Mouse (Mus musculus) inflammation-experienced regulatory T-cells, adult 6 months (primary cell): Measurements from ENCODE around the gene Cbfa2t2. TPM values are rescaled to one million over a fixed set of nuclear protein-coding genes. Genes with fewer than 3 reads are reported as not detected.

Experiments used
- ATAC-seq: one replicate; pipeline ENCODE4 v1.8.0; 2017
- polyA plus RNA-seq, 3 experiments: library from polyadenylated mRNA; unstranded; fragments of 100-300 nt; shearing (Covaris generic); gene quantifications; one replicate each; pipeline ENCODE4 v1.2.1; 2017

Cbfa2t2 gene
- polyA plus RNA-seq: 10 to 100 TPM; 18.9 to 26.6 (median 25.6) TPM

DNA sequence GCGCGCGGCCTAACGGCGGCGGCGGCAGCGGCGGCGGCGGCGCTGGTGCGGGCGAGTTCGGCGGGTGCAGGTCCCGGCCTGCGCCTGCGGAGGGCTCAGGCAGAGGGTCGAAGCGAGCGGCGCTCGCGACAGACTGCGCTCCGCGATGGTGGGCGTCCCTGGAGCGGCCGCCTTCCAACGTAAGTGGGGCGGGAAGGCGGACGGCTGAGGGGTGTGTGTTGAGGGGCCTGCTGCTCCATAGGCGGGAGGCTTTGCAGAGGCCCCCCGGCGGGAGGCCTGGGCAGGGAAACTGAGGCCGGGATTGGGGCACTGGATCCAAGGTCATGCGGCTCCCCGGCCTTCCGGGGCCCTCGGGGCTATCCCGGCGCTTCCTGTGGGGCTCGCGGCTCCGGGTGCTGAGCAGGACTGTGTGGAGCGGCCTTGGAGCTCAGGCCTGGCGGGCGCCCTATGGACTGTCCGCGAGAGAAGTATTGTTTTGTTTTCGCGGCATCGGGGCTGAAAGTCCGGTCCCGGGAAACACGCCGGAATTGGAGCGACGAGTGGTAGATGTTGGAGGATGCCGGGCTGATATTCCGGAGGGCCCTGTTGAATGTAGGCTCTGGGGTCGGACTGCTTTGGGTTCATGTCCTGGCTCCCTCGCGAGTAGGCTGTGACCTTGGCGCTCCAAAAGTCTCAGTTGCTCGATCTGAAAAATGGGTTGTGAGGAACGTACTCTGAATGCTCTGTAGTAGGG lies at the start of gene Cbfa2t2:
Gene Cbfa2t2 (plus strand): TSS at position 24 of the 733 bp plus-strand sequence.
- ATAC-seq: peak; percentile 41

- ATAC-seq: no peak
These were observed 45.9 kb upstream of the Cbfa2t2 start for GRCm38 (mm10) chr2:154390180-154390964.

DNA sequence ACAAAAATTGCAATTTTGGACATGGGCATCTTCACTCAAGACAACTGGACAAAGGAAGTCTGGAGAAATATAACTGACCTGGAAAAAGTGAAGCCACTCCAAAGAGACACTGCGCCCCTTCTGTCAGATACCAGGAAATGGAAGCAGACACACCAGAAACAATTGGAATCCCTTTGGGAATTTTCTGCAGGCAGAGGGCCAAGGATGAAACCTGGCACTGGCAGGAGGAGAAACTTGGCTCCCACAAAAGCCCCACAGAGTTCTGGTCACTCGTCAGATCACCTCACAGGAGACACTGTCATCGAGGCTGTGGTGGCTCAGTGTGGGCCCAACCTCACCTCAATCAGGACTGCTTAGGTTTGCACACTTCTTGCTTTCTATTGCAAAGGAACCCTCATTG lies 41.7 kb upstream of the Cbfa2t2 start:
- ATAC-seq: no peak

DNA sequence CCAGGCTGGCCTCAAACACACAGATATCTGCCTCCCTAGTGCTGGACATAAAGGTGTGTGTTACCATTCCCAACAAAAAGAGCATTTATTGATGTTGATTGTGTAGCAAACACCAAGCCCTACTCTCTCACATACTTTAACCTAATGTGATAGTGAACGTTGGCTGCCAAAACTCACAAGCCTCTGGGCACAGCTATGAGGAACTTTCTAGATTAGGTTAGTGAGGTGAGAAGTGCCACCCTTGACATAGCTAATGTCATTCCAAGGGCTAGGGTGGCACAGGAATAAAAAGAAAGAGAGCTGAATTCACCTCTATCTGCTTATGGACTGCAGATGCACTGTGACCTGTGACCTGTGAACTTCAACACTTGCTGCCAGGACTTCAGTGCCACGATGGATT lies 39.8 kb upstream of the Cbfa2t2 start:
- no peak for ATAC-seq

DNA sequence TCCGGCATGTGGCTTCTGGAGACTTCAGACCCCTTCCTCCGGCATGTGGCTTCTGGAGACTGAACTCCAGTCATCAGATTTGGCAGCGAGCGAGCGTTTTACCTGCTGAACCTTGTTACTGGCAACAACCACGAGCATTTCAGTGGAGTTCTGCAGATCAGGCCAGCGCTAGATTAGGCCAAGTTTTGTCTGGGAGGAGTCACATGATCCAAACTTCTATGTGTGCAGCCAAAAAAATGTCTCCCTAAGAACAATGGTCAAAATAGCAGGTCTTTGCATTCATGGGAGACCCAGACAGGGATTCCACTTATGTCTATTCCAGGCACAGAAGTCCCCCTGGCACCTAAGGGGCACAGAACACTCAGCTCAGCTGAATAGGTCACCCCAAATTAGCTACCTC lies 38.0 kb upstream of the Cbfa2t2 start:
- ATAC-seq: no peak

DNA sequence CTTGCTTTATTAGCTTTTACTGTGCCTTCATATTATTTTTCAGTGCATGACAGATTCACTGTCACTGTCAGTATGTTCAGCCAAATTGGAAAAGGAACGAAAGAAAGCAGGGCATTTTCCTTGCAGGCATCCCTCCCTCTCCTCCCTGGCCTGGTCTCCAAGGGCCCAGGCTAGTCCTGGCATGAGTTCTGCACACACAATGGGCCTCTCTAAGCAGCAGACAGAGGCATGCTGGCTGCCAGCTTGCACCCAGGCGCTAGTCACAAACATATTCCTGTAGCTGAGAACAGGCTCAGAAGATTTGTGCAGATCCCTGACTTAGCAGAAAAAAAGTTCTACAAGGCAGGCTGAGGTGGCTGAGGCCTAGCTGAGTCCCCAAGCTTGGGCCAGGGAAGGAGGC lies 37.0 kb upstream of the Cbfa2t2 start:
- no peak for ATAC-seq

GRCm38 (mm10) chr2:154401976-154402375 lies 34.3 kb upstream of the Cbfa2t2 start:
- no peak for ATAC-seq

DNA sequence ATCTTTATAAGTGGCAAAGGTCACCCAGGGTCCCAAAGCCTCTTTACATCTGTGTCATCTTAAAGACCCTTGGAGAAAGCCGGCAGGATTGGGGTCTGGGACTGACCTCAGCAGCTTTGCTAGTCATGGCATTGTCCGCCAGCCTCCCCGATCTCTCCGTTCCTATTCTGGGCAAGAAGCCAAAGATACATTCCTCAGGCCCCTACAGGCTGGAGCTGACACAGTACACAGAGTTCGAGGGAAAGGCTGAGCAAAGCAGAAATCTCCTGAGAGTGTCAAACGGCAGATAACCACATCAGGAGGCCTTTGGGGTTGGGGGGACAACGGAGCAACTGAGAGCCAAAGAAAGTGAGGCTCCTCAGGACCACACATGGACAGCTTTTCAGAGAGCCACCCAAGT lies 33.5 kb upstream of the Cbfa2t2 start:
- ATAC-seq: no peak

- ATAC-seq: no peak
These were observed 30.8 kb upstream of the Cbfa2t2 start for GRCm38 (mm10) chr2:154405447-154405994.

DNA sequence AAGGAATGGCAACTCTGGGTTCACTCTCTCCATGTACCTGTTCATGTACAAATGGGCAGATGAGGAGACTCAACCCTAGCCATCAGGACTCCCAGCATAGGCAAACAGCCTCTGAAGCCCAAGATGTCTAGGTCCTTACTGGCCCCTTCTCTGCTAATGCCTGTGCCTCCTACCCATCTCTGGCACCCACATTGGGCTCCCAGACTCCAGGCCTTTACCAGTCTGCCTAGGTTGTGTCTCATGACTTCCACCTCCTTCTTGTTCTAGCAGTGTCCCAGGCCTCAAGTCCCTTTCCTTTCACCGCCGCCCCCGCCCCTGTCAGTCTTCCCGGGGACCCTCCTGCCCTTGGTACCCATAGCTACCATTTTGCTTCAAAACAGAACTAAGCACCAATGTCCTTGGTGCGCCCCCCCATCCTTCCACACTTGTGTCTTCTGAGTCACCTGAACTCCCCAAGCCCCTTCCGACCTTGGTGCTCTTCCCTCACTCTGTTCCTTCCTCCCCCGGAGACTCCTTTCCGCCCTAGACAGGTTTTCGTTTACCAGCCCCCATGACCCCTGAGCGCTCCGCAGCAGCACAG lies 29.1 kb upstream of the Cbfa2t2 start:
- ATAC-seq: no peak

DNA sequence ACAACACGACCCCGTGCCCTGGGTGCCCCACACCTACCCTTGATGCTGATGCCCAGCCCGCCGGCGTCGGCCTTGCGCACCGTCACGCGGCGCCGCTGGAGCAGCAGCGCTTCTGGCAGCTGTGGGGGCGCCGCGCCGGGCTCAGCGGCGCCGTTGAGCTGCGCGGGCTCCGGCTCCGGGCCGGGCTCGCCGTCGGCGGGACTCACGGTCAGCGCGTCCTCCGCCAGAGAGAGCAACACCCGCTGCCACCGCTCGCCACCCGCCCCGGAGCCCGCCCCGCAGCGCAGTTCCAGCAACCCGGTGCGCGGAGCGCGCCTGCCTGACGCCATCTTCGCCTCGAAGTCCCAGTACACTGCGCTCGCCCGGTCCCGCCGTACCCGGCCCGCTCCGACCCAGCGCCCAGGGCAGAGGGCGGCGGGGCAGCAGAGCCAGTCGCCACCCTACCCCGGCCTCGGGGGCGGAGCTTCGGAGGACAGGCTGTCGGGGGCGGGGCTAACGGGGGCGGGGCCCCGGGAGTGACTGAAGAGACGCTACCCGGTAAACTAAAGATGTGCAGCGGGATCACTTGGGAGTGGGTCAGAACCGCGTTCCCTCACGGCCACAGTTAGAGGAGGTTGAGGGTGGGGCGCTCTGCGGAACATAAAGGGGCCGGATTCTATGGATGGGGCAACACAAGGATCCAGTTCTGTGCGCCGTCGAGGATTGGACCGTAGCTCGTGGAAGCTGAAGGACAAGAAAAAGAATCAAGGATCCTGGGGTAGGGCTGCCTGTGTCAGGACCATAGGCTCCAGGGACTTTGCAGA lies 28.4 kb upstream of the Cbfa2t2 start, which contains the start of gene Snta1:
Gene Snta1 (minus strand): TSS at position 457 of the 803 bp plus-strand sequence.
- ATAC-seq: peak; percentile 72

DNA sequence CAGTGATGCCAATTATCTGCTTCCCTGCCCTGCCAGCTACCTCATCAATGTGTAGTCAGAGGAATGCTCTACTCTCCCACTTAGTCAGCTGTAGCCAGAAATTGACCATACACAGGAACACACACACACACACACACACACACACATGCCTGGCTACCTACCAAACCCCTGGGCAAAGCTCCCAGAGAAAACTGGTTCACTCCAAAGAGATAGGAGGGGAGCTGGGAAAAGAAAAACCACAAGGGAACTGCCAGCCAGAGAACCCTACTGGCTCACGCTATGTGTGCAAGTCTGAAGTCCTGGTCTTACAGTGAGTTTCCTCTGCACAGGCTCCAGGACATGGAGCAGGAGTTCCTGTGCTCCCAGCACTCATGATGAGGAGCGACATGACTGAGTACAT lies 25.9 kb upstream of the Cbfa2t2 start:
- no peak for ATAC-seq

- peak; percentile 43 for ATAC-seq
These were observed 24.1 kb upstream of the Cbfa2t2 start for GRCm38 (mm10) chr2:154412018-154412666.

GRCm38 (mm10) chr2:154417107-154417506 lies 19.2 kb upstream of the Cbfa2t2 start:
- no peak for ATAC-seq

- no peak for ATAC-seq
These were observed 18.3 kb upstream of the Cbfa2t2 start for GRCm38 (mm10) chr2:154418001-154418400.

GRCm38 (mm10) chr2:154419631-154420515 lies 16.4 kb upstream of the Cbfa2t2 start:
- no peak for ATAC-seq

GRCm38 (mm10) chr2:154420942-154421731 lies 15.1 kb upstream of the Cbfa2t2 start:
- ATAC-seq: no peak

- ATAC-seq: no peak
These were observed 14.1 kb upstream of the Cbfa2t2 start for GRCm38 (mm10) chr2:154422181-154422580.

DNA sequence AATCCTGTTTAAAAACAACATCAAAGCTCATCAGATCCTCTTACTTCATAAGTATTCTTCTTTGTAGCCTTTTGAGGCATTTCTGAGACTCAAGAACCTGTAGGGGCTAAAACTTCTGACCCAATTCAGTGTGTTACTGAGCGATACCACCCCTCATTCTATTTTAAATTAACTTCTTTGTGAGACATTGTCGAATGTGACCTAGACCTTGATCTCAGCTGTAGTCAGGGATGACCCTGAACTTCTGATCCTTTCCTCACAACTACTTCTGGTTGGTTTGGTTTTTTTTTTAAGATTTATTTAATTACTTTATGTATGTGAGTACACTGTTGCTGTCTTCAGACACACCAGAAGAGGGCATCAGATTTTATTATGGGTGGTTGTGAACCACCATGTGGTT lies 12.7 kb upstream of the Cbfa2t2 start:
- no peak for ATAC-seq

GRCm38 (mm10) chr2:154425522-154425921 lies 10.8 kb upstream of the Cbfa2t2 start:
- ATAC-seq: no peak
